Mouse (Mus musculus): ENCODE measurements at regions not wholly inside any gene's neighbourhood (a gene's known extent, or its start where the extent isn't known, plus 50 kb on each side); places are given as distances from the start of the nearest gene placed in this dataset.

GRCm38 (mm10) chr3:34441266-34441665 lies 208.9 kb upstream of the Sox2 start:
- TF ChIP-seq CTCF (IDR thresholded peaks at IDR 0.05; ENCODE audit: extremely low read depth, insufficient read length, insufficient replicate concordance, low read depth, low read length), result no peak
- no peak for TF ChIP-seq POLR2A (IDR thresholded peaks at IDR 0.05; ENCODE audit: low read depth, low read length)
